Mouse (Mus musculus) forebrain, embryonic 16.5 days (tissue): ENCODE data around the gene Creb3l2. TPM values are rescaled to one million over a fixed set of nuclear protein-coding genes. Genes with fewer than 3 reads are reported as not detected.

ENCODE experiments used
- ATAC-seq: fragments of 200-750 bp; cut with Nextera tagmentation; 2 replicates; pipeline ENCODE4 v1.8.0; 2017; ENCODE audit warnings: mild to moderate bottlenecking, moderate library complexity
- H3K27ac ChIP-seq: fragments of 300-500 bp; sonication (generic); 2 replicates; pipeline ENCODE4 v1.5.1; 2014; ENCODE audit warnings: low read length, control low read depth
- H3K27me3 ChIP-seq: fragments of 300-500 bp; sonication (generic); replicated peaks from 2 replicates; pipeline ENCODE4 v1.6.1; 2014; ENCODE audit warnings: low read length; ENCODE audit not compliant: control insufficient read depth, insufficient read depth
- H3K36me3 ChIP-seq: fragments of 300-500 bp; sonication (generic); 2 replicates; pipeline ENCODE4 v1.6.1; 2014; ENCODE audit not compliant: control insufficient read depth, insufficient read depth
- H3K4me1 ChIP-seq: fragments of 300-500 bp; sonication (generic); replicated peaks from 2 replicates; pipeline ENCODE4 v1.6.1; 2014; ENCODE audit warnings: low read length; ENCODE audit not compliant: control insufficient read depth, insufficient read depth
- H3K4me2 ChIP-seq: fragments of 300-500 bp; sonication (generic); 2 replicates; pipeline ENCODE4 v1.6.1; 2014; ENCODE audit warnings: mild to moderate bottlenecking, low read length, control low read depth
- H3K4me3 ChIP-seq: fragments of 300-500 bp; sonication (generic); replicated peaks from 2 replicates; pipeline ENCODE4 v1.5.1; 2014; ENCODE audit warnings: mild to moderate bottlenecking, low read length, control low read depth
- H3K9ac ChIP-seq: fragments of 300-500 bp; sonication (generic); replicated peaks from 2 replicates; pipeline ENCODE4 v1.6.1; 2014; ENCODE audit warnings: low read depth, low read length, control low read depth
- H3K9me3 ChIP-seq: fragments of 300-500 bp; sonication (generic); 2 replicates; pipeline ENCODE4 v1.6.1; 2016; ENCODE audit warnings: low read length; ENCODE audit not compliant: control insufficient read depth
- WGBS: fragments of 180-500 bp; shearing (Covaris S2); extraction: QIAGEN DNeasy Blood & Tissue Kit; methylation state at CpG from one replicate; pipeline ENCODE4 v1.1.7; 2014; 5-methylcytosine and 5-hydroxymethylcytosine counted together
- polyA plus RNA-seq: library from polyadenylated mRNA; unstranded; fragments of >200 nt; fragmentation: Nextera tagmentation; extraction: Ambion mirVana; gene quantifications from 2 replicates; pipeline ENCODE4 v1.2.1, GENCODE M21; 2015

Gene Creb3l2
- polyA plus RNA-seq, 1 experiment from 2014 or later, result 3.0 TPM

DNA sequence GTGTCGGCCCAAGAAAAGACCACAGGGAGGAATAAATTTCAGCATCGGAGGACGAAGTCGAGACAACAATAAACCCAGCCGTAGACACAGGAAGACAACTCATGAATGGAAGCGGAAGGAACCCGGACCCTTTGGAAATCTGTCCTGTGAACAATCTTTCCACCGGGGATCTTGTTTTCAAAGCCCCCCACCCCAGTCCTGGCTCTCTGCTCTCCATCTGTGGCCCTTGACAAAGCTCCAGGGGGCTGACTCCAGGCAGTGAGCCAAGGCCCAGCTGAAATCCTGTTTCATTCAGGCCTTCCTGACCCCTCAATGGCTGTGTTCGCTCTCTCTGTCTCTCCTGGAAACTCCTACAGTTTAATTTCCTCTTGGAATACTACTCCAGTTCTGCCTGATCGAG, 66.5 kb downstream of the Creb3l2 start:
- 30% methylated on average over 10 of the region's 10 CpGs for WGBS
- H3K4me3 ChIP-seq, result no peak overlapping the region
- no peak overlapping the region for H3K27ac ChIP-seq
- H3K36me3 ChIP-seq, result no peaks in the 10 kb centered on the region
- H3K4me1 ChIP-seq, result no peaks in the 10 kb centered on the region
- H3K4me2 ChIP-seq, result no peak overlapping the region
- no peaks in the 10 kb centered on the region for H3K9me3 ChIP-seq
- no peak for ATAC-seq
- no peak overlapping the region for H3K9ac ChIP-seq
- H3K27me3 ChIP-seq, result no peaks in the 10 kb centered on the region

GRCm38 (mm10) chr6:37371341-37371740, 70.6 kb downstream of the Creb3l2 start:
- Histone ChIP-seq H3K4me2 (no peak overlapping the region), H3K27ac (no peak overlapping the region), H3K9ac (no peak overlapping the region), H3K4me1 (no peaks in the 10 kb centered on the region), H3K9me3 (no peaks in the 10 kb centered on the region), H3K27me3 (no peaks in the 10 kb centered on the region), H3K4me3 (no peak overlapping the region), H3K36me3 (no peaks in the 10 kb centered on the region)
- no peak for ATAC-seq
- 83% methylated on average over 7 of the region's 7 CpGs for WGBS

GRCm38 (mm10) chr6:37370566-37370965, 71.4 kb downstream of the Creb3l2 start:
- H3K4me2 ChIP-seq, result no peak overlapping the region
- 89% methylated on average over 12 of the region's 12 CpGs for WGBS
- no peaks in the 10 kb centered on the region for H3K9me3 ChIP-seq
- ATAC-seq, result no peak
- H3K27me3 ChIP-seq, result no peaks in the 10 kb centered on the region
- no peaks in the 10 kb centered on the region for H3K4me1 ChIP-seq
- no peak overlapping the region for H3K9ac ChIP-seq
- no peaks in the 10 kb centered on the region for H3K36me3 ChIP-seq
- no peak overlapping the region for H3K4me3 ChIP-seq
- no peak overlapping the region for H3K27ac ChIP-seq

DNA sequence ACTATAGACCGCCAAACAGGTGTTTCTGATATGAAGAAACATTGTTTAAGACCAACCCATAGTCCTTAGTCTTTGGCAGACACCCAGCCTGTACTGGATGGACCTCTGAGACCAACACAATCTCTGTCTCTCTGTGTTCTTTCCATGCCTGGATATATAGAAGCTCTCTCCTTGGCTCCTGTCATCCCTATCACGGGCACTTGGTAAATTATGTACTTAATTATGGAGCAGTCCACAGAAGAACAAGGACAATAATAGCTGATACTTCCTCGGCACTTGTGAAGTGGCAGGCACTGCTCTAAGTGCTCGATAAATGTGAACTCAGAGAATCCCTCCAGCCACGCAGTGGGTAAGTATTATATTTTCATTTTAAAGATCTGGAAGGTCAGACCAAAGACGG, 72.2 kb downstream of the Creb3l2 start:
- H3K4me1 ChIP-seq, result no peaks in the 10 kb centered on the region
- no peaks in the 10 kb centered on the region for H3K27me3 ChIP-seq
- H3K4me3 ChIP-seq, result no peak overlapping the region
- H3K9ac ChIP-seq, result no peak overlapping the region
- WGBS, result 85% methylated on average over 6 of the region's 6 CpGs
- no peaks in the 10 kb centered on the region for H3K36me3 ChIP-seq
- no peaks in the 10 kb centered on the region for H3K9me3 ChIP-seq
- ATAC-seq, result no peak
- H3K27ac ChIP-seq, result no peak overlapping the region
- no peak overlapping the region for H3K4me2 ChIP-seq

DNA sequence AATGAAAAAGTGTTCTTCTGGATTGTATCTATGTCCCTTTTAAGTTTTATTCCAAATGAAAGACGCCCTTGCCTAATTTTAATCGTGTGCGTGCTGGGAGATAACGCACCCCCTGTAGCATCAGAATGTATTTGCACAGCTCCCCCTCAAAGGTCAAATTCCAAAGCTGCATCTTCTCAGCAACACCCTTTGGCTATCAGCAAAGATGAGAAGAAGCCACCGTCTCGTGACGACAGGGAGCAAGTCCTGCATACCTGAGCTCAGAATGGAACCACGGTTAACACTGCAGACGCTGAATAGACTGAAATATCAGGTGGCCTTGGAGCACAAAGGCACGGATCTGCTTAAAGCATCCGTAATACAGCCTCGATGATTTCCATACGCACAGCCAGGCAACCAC, 73.7 kb downstream of the Creb3l2 start:
- Histone ChIP-seq H3K9me3 (no peaks in the 10 kb centered on the region), H3K9ac (no peak overlapping the region), H3K36me3 (no peaks in the 10 kb centered on the region), H3K27me3 (no peaks in the 10 kb centered on the region), H3K4me3 (no peak overlapping the region), H3K27ac (no peak overlapping the region), H3K4me2 (no peak overlapping the region), H3K4me1 (no peaks in the 10 kb centered on the region)
- WGBS, result 92% methylated on average over 13 of the region's 13 CpGs
- ATAC-seq, result no peak

GRCm38 (mm10) chr6:37366991-37367390, 75.0 kb downstream of the Creb3l2 start:
- no peak overlapping the region for H3K27ac ChIP-seq
- H3K36me3 ChIP-seq, result no peaks in the 10 kb centered on the region
- no peak overlapping the region for H3K9ac ChIP-seq
- H3K4me1 ChIP-seq, result no peaks in the 10 kb centered on the region
- WGBS, result 92% methylated on average over 6 of the region's 6 CpGs
- H3K9me3 ChIP-seq, result no peaks in the 10 kb centered on the region
- H3K27me3 ChIP-seq, result no peaks in the 10 kb centered on the region
- H3K4me3 ChIP-seq, result no peak overlapping the region
- H3K4me2 ChIP-seq, result no peak overlapping the region
- no peak for ATAC-seq

DNA sequence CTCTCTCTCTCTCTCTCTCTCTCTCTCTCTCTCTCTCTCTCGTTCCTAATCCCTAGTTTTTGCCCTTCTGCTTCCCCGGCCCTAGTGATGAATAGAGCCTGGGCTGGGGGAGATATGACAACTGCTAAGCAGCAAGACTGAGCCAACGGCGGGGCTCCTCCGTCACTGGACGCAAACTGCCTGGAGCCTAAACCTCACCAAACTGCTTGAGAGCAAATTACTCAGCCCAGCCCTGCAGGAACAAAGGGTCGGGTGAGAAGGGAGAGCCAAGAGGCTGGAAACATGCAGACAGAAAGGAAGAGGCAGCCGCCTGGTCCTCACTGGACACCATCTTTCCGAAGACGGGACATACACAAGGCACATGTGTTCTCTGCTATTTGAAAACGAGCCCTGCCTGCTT, 76.8 kb downstream of the Creb3l2 start:
- no peak overlapping the region for H3K27ac ChIP-seq
- no peak overlapping the region for H3K4me3 ChIP-seq
- H3K27me3 ChIP-seq, result no peaks in the 10 kb centered on the region
- no peaks in the 10 kb centered on the region for H3K36me3 ChIP-seq
- H3K4me1 ChIP-seq, result peaks cover 4% of the 10 kb centered on the region; the same call in 1 of the 2 replicates
- H3K9me3 ChIP-seq, result no peaks in the 10 kb centered on the region
- 51% methylated on average over 11 of the region's 11 CpGs for WGBS
- ATAC-seq, result no peak
- H3K9ac ChIP-seq, result 0 out of 2 replicates have a peak overlapping the region, but pooled peaks have one; percentile 22
- no peak overlapping the region for H3K4me2 ChIP-seq

DNA sequence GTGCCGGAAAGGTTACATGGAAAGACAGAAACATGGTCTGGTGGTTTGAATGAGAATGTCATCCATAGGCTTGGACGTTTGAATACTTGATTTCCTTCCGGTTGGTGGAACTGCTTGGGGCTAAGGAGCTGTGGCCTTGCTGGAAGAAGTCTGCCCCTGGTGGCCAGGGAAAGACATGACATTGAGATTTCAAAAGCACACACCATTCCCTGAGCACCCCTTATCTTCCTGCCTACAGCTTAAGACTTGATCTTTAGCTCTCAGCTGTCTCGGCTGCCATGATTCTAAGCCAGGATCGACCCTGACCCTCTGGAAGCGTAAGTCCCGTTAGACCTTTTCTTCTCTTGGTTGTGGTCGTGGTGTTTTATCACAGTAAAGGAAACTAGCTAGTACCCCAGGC, 77.6 kb downstream of the Creb3l2 start:
- Histone ChIP-seq H3K9me3 (no peaks in the 10 kb centered on the region), H3K4me3 (no peak overlapping the region), H3K4me2 (no peak overlapping the region), H3K27ac (no peak overlapping the region), H3K27me3 (no peaks in the 10 kb centered on the region), H3K4me1 (peaks cover 4% of the 10 kb centered on the region; the same call in 1 of the 2 replicates), H3K36me3 (no peaks in the 10 kb centered on the region), H3K9ac (no peak overlapping the region)
- 93% methylated on average over 8 of the region's 8 CpGs for WGBS
- ATAC-seq, result no peak

DNA sequence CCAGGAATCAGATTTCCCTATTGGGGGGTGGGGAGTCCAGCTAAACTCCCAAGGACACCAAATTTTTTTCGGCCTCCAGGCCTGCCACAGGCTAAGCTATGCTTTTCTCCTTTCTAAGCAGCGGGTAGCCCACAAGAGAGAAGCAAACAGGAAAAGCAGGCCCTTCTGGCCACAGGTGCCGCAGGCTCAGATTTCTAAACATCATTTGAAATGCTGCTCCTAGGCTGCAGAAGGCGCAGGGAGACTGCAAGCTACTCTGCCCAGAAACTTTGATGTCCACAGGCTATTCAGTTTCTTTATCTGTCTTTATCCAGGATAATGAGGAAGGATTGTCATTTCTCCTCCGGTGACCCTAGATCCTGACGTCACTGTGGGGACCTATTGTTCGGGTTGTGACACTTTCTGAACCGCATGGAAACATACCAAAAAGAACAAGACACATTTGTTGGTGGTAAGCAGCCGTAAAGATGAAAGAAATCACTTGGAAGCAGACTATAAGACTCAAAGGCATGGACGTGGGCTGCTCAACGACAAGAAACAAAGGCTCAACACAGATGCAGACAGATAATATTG, 81.0 kb downstream of the Creb3l2 start:
- H3K27me3 ChIP-seq, result no peaks in the 10 kb centered on the region
- H3K9ac ChIP-seq, result no peak overlapping the region
- no peak overlapping the region for H3K4me2 ChIP-seq
- H3K9me3 ChIP-seq, result no peaks in the 10 kb centered on the region
- no peaks in the 10 kb centered on the region for H3K36me3 ChIP-seq
- no peak for ATAC-seq
- peaks cover 4% of the 10 kb centered on the region; the same call in 1 of the 2 replicates for H3K4me1 ChIP-seq
- WGBS, result 15% methylated on average over 11 of the region's 11 CpGs
- no peak overlapping the region for H3K4me3 ChIP-seq
- no peak overlapping the region for H3K27ac ChIP-seq
